Mouse (Mus musculus) embryonic facial prominence, embryonic 14.5 days (tissue): ENCODE measurements around the gene Calm1. TPM values are rescaled to one million over a fixed set of nuclear protein-coding genes. Genes with fewer than 3 reads are reported as not detected.

Experiments
- ATAC-seq: fragments of 200-750 bp; cut with Nextera tagmentation; 2 replicates; pipeline ENCODE4 v1.8.0; 2017; ENCODE audit warnings: low read depth, moderate number of reproducible peaks, moderate TSS enrichment
- DNase-seq: peaks from one replicate; pipeline ENCODE4 v3.0.0-alpha.2; 2015; ENCODE audit warnings: low spot score
- H3K27ac ChIP-seq: fragments of 300-500 bp; sonication (generic); replicated peaks from 2 replicates; pipeline ENCODE4 v1.5.1; 2014; ENCODE audit warnings: low read depth, mild to moderate bottlenecking, low read length, moderate library complexity
- H3K27me3 ChIP-seq: fragments of 300-500 bp; sonication (generic); replicated peaks from 2 replicates; pipeline ENCODE4 v1.6.1; 2014; ENCODE audit warnings: low read length; ENCODE audit not compliant: control insufficient read depth, insufficient read depth
- H3K36me3 ChIP-seq: fragments of 300-500 bp; sonication (generic); 2 replicates; pipeline ENCODE4 v1.6.1; 2014; ENCODE audit warnings: low read length, mixed read lengths; ENCODE audit not compliant: control insufficient read depth, insufficient read depth
- H3K4me1 ChIP-seq: fragments of 300-500 bp; sonication (generic); 2 replicates; pipeline ENCODE4 v1.6.1; 2014; ENCODE audit warnings: antibody characterized with exemption, low read length; ENCODE audit not compliant: control insufficient read depth, insufficient read depth
- H3K4me2 ChIP-seq: fragments of 300-500 bp; sonication (generic); 2 replicates; pipeline ENCODE4 v1.6.1; 2014; ENCODE audit warnings: low read depth, mild to moderate bottlenecking, low read length, moderate library complexity, mixed read lengths
- H3K4me3 ChIP-seq: fragments of 300-500 bp; sonication (generic); 2 replicates; pipeline ENCODE4 v1.5.1; 2014; ENCODE audit warnings: low read depth, mild to moderate bottlenecking, low read length
- H3K9ac ChIP-seq: fragments of 300-500 bp; sonication (generic); 2 replicates; pipeline ENCODE4 v1.6.1; 2014; ENCODE audit warnings: low read depth, mild to moderate bottlenecking, low read length, moderate library complexity, mixed read lengths
- H3K9me3 ChIP-seq: fragments of 300-500 bp; sonication (generic); 2 replicates; pipeline ENCODE4 v1.6.1; 2016; ENCODE audit warnings: low read length; ENCODE audit not compliant: control insufficient read depth
- WGBS: fragments of 180-500 bp; shearing (Covaris S2); extraction: QIAGEN DNeasy Blood & Tissue Kit; methylation state at CpG from one replicate; pipeline ENCODE4 v1.1.7; 2014; 5-methylcytosine and 5-hydroxymethylcytosine counted together
- polyA plus RNA-seq: library from polyadenylated mRNA; unstranded; fragments of >200 nt; fragmentation: Nextera tagmentation; extraction: Ambion mirVana; gene quantifications from 2 replicates; pipeline ENCODE4 v1.2.1, GENCODE M21; 2014

Gene Calm1
- polyA plus RNA-seq, 1 experiment from 2014 or later: 1,440 TPM

DNA sequence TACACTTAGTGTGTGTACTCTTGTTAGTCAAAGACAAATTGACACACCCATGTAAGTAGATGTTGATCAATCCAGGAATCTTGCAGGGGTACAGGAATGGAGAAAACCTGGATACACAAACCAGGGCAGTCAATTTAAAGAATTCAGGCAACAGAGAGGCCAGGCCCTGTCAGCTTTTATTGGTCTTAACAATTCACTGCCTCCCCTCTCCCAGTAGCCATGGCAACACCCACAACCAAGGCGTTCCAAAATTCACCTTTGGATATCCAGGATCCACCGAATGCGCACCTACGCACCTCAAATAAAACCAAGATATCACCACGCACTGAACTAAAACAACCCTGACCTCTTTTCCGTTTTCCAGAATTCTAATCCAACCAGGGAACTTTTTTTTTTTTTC, 12.9 kb upstream of the Calm1 start:
- Histone ChIP-seq H3K9me3 (0 out of 2 replicates have a peak, but pooled peaks cover 3% of the 10 kb centered on the region), H3K27ac (peak overlapping the region; percentile 100), H3K4me2 (peak overlapping the region; percentile 71), H3K4me3 (peak overlapping the region; percentile 70), H3K36me3 (no peaks in the 10 kb centered on the region), H3K4me1 (peaks cover 4% of the 10 kb centered on the region; the same call in 1 of the 2 replicates), H3K27me3 (no peaks in the 10 kb centered on the region), H3K9ac (peak overlapping the region; percentile 95)
- peak; percentile 67 for DNase-seq
- no peak for ATAC-seq
- 4% methylated on average over 6 of the region's 6 CpGs for WGBS

DNA sequence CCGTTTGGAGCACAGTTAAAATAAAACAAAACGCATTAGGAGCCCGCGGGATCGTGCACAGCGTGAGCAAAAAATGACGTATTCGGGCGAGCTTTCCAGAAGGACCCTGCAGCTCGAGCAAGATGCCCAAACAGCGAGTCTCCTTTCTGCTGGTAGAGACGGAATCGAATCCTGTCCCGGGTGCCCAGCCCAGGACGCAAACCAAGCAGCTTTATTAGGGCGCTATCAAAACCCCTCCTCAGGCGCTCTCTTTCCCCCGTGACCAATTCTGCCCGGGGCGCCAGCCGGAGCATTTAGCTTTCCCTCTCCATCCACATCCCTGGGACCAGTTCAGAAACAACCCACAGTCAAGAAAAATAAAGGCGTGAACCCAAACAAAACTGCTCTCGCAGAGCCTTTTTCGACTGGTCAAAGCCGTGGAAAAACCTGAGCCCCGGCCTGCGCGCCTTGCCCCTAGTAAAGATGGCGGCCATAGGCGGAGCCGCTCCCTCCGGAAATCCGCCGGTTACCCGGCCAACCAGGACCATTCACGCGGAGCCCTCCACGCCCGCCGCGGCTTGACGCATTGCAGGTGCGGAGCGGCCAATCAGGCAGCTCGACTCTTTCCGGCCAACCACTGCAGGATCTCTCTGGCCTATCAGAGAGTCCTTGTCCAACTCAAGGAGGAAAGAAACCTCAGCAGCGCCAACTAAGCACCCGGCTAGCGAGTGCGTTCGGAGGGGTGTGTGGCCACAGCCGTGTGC, 12.1 kb upstream of the Calm1 start:
- ATAC-seq: peak; percentile 100
- H3K27me3 ChIP-seq: no peaks in the 10 kb centered on the region
- peak; percentile 100 for DNase-seq

GRCm38 (mm10) chr12:100187756-100188430, 11.3 kb upstream of the Calm1 start:
- H3K4me1 ChIP-seq: peaks cover 4% of the 10 kb centered on the region; the same call in 1 of the 2 replicates
- WGBS: 1% methylated on average over 29 of the region's 29 CpGs
- H3K9ac ChIP-seq: peak overlapping the region; percentile 71
- 0 out of 2 replicates have a peak, but pooled peaks cover under 1% of the 10 kb centered on the region for H3K9me3 ChIP-seq
- DNase-seq (peak; percentile 65), ATAC-seq (no peak)
- H3K27me3 ChIP-seq: no peaks in the 10 kb centered on the region
- H3K4me3 ChIP-seq: peak overlapping the region; percentile 70
- no peaks in the 10 kb centered on the region for H3K36me3 ChIP-seq
- H3K4me2 ChIP-seq: peak overlapping the region; percentile 71
- H3K27ac ChIP-seq: peak overlapping the region; percentile 100

More for the DNA sequence above, 12.1 kb upstream of the Calm1 start:
- Histone ChIP-seq H3K4me1 (peaks cover 4% of the 10 kb centered on the region; the same call in 1 of the 2 replicates), H3K36me3 (no peaks in the 10 kb centered on the region), H3K9me3 (0 out of 2 replicates have a peak, but pooled peaks cover 3% of the 10 kb centered on the region), H3K4me2 (peak overlapping the region; percentile 71), H3K9ac (peak overlapping the region; percentile 95), H3K4me3 (peak overlapping the region; percentile 70), H3K27ac (peak overlapping the region; percentile 100)
- WGBS: under 1% methylated on average over 52 of the region's 52 CpGs

DNA sequence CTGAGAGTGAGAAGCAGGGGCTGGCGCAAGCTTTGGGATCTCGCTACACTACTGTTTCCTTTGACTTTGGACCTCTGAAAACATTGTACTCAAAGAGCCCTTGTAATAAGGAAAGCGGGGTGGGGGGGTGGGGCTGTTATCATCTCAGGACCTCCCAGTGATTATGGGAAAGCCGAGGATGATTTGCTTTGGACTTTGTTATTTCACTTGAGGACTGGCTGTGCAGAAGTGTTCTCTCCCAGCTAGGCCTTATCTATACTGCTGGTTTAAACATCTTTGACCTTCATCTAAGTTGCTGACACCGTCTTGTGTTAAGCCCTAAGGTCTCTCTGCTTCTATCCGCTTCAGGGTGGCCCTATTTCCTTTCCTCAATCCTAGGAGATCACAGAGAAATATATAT, 8.4 kb upstream of the Calm1 start:
- Histone ChIP-seq H3K9me3 (no peaks in the 10 kb centered on the region), H3K9ac (no peak overlapping the region), H3K27ac (no peak overlapping the region), H3K4me1 (peaks cover 4% of the 10 kb centered on the region; the same call in 1 of the 2 replicates), H3K36me3 (no peaks in the 10 kb centered on the region), H3K4me3 (no peak overlapping the region), H3K4me2 (no peak overlapping the region), H3K27me3 (no peaks in the 10 kb centered on the region)
- DNase-seq (no peak), ATAC-seq (no peak)
- WGBS: 86% methylated on average over 6 of the region's 6 CpGs

DNA sequence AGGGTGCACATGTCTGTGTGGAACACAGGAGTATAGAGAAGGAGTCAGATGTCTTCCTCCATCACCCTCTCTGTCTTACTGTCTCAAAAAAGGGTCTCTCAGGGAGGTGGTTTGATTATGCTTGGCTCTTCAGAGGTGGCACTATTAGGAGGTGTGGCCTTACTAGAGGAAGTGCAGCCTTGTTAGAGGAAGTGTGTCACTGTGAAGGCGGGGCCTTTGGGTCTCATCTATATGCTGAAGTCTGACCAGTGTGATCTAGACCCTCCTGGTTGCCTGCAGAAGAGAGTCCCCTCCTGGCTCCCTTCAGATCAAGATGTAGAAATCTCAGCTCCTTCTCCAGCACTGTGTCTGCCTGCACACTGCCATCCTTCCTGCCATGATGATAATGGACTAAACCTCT, 5.1 kb upstream of the Calm1 start:
- ATAC-seq (no peak), DNase-seq (no peak)
- no peak overlapping the region for H3K9ac ChIP-seq
- H3K4me3 ChIP-seq: no peak overlapping the region
- H3K36me3 ChIP-seq: no peaks in the 10 kb centered on the region
- WGBS: 91% methylated on average over 1 of the region's 1 CpGs
- no peaks in the 10 kb centered on the region for H3K9me3 ChIP-seq
- H3K27ac ChIP-seq: no peak overlapping the region
- no peak overlapping the region for H3K4me2 ChIP-seq
- H3K4me1 ChIP-seq: no peaks in the 10 kb centered on the region
- no peaks in the 10 kb centered on the region for H3K27me3 ChIP-seq

- no peak overlapping the region for H3K9ac ChIP-seq
- no peaks in the 10 kb centered on the region for H3K27me3 ChIP-seq
- WGBS: 54% methylated on average over 7 of the region's 7 CpGs
- no peak for ATAC-seq
- 0 out of 2 replicates have a peak, but pooled peaks cover 3% of the 10 kb centered on the region for H3K4me1 ChIP-seq
- H3K36me3 ChIP-seq: no peaks in the 10 kb centered on the region
- H3K9me3 ChIP-seq: no peaks in the 10 kb centered on the region
- H3K4me3 ChIP-seq: no peak overlapping the region
- no peak overlapping the region for H3K27ac ChIP-seq
- peak; percentile 54 for DNase-seq
- H3K4me2 ChIP-seq: no peak overlapping the region
Measured at GRCm38 (mm10) chr12:100196786-100197185, 2.4 kb upstream of the Calm1 start.

DNA sequence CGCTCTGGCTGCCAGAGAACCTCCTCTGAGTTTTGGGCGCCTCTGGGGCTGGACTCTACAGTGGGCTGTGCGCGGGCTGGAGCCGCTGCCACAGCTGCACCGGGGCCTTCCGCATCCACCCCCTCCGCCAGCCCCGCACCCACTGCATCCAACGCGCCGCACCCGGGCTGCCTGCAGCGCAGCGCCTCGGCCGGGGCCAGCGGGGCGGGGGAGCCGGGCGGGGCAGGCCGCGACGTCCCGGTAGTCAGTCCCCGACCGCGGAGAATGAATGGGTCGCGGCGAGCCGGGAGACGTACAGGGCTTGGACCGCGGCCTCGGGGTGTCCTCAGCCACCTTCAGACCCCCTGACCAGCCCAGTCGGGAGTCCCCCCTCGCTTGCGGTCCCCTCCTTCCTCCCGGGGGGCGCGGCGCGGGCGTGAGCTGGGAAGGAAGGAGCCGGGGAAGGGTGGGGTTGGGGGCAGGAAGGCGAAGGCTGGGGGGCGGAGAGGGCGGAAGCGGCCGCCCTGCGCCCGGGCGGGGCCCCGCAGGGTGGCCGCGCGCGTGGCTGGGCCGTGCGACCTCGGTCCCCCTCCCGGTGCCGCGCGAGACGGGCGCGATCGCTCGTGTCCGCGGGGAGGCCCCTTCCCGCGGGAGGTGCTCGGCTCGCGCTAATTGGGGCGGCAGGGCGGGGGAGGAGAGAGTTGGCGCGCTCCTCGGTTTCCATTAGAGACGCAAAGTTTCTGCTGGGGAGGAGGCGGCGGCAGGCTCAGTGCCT, 833 bp downstream of the Calm1 start:
- H3K4me1 ChIP-seq: peaks cover 8% of the 10 kb centered on the region
- WGBS: 0% methylated on average over 15 of the region's 86 CpGs
- ATAC-seq: peak; percentile 71

GRCm38 (mm10) chr12:100200645-100201362, 1.6 kb downstream of the Calm1 start:
- ATAC-seq: no peak; the same call in 1 of the 2 replicates
- 7% methylated on average over 24 of the region's 29 CpGs for WGBS

More for the DNA sequence above, 833 bp downstream of the Calm1 start:
- Histone ChIP-seq H3K9ac (peak overlapping the region; percentile 90), H3K27ac (peak overlapping the region; percentile 84), H3K9me3 (no peaks in the 10 kb centered on the region), H3K36me3 (peaks cover 29% of the 10 kb centered on the region), H3K4me2 (peak overlapping the region; percentile 83), H3K27me3 (no peaks in the 10 kb centered on the region), H3K4me3 (peak overlapping the region; percentile 96)
- peak; percentile 63 for DNase-seq

More at GRCm38 (mm10) chr12:100200645-100201362, 1.6 kb downstream of the Calm1 start:
- H3K36me3 ChIP-seq: peaks cover 36% of the 10 kb centered on the region
- peak; percentile 66 for DNase-seq
- peak overlapping the region; percentile 96 for H3K4me3 ChIP-seq
- H3K9ac ChIP-seq: peak overlapping the region; percentile 90
- peak overlapping the region; percentile 83 for H3K4me2 ChIP-seq
- H3K27me3 ChIP-seq: no peaks in the 10 kb centered on the region
- peaks cover 8% of the 10 kb centered on the region for H3K4me1 ChIP-seq
- peak overlapping the region; percentile 84 for H3K27ac ChIP-seq
- no peaks in the 10 kb centered on the region for H3K9me3 ChIP-seq
